Mouse (Mus musculus): ENCODE data around the gene Mllt6.
"Not testable (repeated sequence)": the region's sequence is repeated elsewhere in the genome, so short reads cannot be mapped to it uniquely, and the experiment has no call there.

The Mllt6 gene

DNA sequence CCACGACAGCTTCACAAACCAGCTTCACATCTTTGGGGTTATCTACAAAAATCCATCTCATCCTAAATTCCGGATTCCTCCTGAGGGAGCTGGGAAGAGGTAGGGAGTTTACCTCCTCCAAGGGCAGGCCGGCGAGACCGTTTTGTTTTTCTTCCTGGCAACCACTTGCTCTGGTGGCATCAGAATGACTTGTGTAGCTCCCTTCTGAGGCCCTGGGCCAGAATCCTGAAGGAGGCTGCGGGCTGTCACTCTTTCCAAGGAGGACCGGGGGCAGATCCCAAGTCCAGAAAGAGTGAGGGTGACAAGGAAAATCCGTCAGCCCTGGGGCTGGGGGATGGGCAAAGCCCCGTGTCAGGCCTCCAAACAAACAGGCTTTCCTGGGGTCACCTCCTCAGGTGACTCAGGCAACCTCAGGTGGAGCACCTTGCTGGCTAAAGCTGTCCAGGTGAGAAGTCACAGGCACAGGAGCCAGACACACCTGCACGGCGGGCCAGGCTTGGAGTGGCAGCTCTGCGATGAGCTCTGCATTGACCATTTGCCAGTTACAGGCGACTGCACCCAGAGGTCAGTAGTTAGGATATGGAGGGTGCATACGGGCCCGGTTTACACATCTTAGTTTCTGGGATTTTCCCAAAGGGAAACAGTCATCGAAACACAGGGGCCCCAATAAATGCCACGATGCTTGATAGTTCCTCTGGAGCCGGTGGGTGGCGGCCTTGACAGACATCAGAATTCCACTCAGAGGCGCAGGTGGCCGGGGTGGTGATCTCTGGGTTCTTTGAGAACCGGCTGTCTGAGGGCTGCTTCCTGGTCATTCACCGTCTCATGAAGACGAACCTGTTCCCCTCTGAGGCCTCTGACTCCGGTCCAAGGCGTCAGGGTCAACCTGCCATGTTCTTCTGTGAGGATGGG is 54.4 kb downstream of the Mllt6 start:
- DNase-seq (ENCODE audit: low spot score): no peak

DNA sequence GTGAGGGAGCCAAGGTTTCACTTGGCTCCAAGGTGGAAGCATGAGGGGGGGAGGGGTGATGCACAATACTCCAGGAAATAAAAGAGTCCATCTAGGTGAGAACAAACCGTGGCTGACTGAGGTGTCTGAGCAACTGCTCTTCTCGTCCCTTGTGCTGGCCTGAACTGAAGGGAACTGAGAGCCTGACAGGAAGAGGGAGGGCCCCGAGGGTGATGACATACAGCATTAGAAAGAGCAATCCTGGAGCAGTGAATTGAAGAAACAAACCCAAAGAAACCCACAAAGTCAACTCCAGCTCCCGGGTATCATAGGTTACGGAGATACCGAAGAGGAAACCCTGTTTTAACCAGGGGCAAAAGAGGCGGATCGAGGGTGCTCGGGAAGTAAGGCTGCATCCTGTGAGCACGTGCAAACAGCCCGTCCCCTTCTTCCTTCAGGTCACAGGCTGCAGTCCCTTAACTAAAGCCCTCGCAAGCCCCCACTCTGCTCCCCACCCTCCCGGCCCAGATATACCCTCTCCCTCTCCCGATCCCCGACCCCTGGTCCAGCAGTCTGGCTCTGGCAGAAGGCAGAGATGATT is 55.2 kb downstream of the Mllt6 start:
- DNase-seq (ENCODE audit: low spot score): no peak

DNA sequence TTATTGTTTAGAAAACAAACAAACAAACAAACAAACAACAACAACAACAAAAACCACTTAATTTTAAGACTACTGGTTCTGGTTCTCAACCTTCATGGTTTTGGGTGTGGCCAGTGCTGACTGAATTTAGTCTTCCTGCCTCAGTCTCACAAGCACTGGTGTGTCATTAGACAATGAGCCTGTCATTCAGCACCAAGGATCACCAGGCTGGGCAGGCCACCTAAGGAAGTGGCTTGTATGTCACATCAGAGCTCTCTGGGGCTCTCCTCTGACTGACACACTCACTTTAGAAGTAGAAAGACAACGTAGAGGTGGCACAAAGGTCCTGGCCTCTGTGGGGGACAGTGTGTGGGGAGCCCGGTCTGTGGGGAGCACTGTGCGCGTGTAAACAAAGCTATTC is 55.8 kb downstream of the Mllt6 start:
- no peak for DNase-seq (ENCODE audit: low spot score)

DNA sequence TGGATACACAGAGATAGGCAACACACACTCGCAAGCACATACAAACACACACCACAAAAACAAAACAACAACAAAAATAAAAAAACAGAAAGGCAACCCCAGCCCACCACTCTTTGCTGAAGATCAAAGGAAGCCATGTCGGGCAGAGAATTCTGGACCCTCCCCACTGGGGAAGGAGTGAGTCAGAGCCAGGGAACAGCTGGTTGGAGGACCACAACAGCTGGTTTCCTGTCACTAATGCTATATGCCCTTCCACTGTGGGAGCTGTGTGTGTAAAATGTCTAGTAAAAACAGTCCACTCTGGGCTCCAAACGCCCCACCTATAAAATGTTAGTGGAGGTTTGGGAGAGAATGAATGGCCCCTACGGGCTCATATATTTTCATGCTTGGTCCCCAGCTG is 58.1 kb downstream of the Mllt6 start:
- DNase-seq (ENCODE audit: low spot score): no peak

DNA sequence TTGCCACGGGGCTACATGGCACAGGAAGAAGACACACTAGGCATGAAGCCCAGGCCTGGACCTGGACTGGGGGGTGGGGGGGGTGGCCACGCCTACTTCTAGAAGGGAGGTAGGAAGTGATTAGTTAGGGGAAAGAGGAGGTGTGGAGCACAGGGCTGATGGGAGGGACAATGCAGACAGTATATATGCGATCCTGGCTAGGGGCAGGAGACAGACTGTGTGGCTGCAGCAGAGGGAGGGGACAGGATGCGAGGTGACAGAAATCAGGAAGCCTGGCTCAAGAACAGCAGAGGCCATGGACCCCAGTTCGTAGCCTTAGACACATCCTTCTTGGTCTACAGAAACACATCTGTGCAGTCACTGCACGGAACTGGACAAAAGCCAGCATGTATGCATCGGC is 60.5 kb downstream of the Mllt6 start:
- no peak for DNase-seq (ENCODE audit: low spot score)

DNA sequence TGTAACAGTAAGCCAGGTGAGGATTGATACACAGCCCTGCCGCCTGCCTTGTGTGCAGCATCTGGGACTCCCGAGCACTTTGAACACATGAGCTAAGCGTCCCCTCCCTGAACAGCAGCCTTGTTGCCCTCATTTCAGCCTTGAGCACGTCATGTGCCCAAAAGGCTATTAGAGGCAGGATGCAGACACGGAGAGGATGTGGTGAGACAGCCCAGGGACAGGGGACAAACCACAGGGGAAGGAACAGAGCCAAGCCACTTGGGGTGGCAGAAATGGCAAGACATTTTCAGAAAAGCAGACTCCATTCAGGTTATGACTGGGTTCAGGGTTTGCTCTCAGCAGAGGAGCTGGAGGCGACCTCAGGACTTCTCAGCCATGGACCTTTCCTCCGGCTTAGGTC is 65.1 kb downstream of the Mllt6 start:
- peak; percentile 57 for DNase-seq (ENCODE audit: low spot score)

DNA sequence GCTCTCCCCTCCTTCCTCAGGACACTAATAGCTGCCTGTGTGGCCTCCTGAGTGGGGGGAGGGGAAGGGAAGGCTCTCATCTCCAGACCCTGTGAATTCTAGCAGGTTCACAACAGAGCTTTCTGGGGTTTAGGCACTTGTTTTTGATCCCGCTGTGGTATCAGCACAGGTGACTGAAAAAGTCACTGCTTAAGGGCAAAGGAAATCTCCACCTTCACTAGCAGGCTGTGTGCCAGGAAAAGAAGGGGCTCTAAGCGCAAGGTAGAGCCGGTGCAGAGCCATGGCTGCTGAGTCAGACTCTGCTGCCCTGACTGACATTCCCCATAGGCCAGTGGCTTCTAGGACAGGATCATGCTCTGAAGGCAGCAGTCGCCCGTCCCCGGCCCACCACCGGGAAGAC is 65.5 kb downstream of the Mllt6 start:
- peak; percentile 56 for DNase-seq (ENCODE audit: low spot score)

DNA sequence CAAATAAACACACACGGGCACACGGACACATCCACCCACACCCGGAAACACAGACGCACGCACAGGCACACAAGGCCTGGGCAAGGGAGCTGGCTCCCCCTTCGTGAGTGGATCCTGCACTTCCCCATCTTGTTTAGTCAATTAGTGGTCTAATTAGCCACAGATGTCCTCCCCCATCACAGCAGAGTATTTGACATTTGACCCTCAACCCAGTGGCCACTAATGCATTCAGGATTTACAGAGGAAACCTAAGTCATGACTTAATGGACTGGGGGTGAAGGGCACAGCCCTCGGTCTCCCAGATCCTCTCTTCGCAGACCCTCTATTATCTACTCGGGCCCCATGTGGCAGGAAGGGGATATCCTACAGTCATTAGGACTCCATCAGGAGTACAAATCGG is 70.5 kb downstream of the Mllt6 start:
- no peak for DNase-seq (ENCODE audit: low spot score)

DNA sequence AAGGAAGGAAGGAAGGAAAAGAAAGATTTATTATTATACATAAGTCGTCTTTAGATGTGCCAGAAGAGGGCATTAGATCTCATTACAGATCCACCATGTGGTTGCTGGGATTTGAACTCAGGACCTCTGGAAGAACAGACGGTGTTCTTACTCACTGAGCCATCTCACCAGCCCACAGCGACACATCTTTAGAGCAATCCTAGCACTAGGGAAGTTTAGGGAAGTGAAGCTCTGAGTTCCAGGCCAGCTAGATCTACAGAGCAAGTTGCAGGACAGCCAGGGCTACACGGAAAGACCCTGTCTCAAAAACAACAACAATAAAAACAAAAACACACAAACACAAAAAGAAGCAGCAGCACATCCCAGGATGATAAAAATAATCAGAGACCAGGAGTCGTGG is 71.6 kb downstream of the Mllt6 start:
- not testable (repeated sequence) for DNase-seq (ENCODE audit: low spot score)

Measured in MN1 (cell line).